Mouse (Mus musculus) CD4-positive naive resting alpha-beta T cell, adult 76 days (primary cell): ENCODE data around the gene Olfr160. TPM values are rescaled to one million over a fixed set of nuclear protein-coding genes. Genes with fewer than 3 reads are reported as not detected.

ENCODE experiments used
- total RNA-seq: library from RNA; stranded (reverse); gene quantifications from one replicate; pipeline ENCODE4 v1.2.4, GENCODE M21; 2023

Gene Olfr160
- total RNA-seq = not detected

DNA sequence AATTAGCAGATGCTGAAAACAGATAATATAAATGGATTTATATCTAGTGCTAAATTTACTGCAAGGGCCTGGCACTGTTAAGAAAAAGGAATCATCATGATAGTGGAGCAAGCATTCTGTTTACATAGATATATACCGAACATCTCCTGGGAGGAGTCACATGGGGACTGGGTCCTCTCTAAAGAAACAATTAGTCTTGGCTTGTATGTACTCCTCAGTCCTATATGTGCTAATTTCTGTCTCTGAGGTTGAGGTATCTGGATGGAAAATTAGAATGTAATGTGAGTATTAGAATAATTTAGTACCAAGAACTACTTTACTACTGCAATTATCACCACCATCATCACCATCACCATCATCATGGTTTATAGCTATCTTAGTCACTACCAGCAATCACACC lies at the start of gene Olfr160:
Gene Olfr160 (minus strand): TSS at position 101 of the 400 bp plus-strand sequence.

DNA sequence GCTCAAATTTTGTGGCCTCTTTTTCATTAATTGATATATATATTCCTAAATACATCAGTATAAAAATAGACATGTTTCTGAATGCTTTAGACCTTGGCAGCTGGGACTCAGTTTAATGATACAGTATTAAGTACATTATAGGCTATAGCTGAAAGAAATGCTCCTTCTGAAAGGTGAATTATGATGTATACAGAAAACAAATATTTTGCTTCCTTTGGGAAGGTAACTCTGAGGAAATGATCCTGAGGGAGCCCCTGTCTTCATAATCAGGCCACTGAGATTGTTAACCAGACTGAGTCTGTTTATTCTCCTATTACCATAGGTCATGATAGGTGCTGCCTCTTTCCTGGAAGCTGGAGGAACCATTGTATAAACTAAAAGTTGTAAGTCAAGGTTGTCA lies 28.8 kb upstream of the Olfr160 start, which contains the start of gene Olfr874:
Gene Olfr874 (plus strand): TSS at position 301 of the 400 bp plus-strand sequence.

DNA sequence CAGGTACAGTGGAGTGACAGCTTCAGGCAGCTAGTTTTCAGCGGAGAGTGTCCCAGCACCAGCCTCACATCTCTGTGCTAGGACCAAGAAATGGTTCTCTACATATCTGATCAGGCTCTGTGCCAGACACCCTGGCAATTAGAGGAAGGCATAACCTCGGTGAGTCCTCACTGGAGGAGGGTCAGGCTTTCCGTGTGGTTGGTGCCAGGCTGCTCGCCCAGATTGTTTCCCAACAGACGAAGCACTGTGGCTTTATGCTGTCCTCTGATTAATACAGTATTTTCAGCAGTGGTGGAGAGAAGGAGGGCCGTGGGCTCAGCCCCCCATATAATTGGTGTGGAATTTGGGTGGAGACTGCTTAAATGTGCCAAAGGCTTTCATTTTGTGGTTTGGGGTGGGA lies 46.9 kb downstream of the Olfr160 start, which contains the start of gene Panx3:
Gene Panx3 (minus strand): TSS at position 121 of the 400 bp plus-strand sequence.

Other genes starting within 250 kb of the Olfr160 start
- gene Msantd2, start 226.9 kb downstream of the Olfr160 start, total RNA-seq = 43.1 TPM
- gene Esam, start 188.2 kb downstream of the Olfr160 start, total RNA-seq = 0.70 TPM
- gene Vsig2, start 177.0 kb downstream of the Olfr160 start, total RNA-seq = not detected
- gene Nrgn, start 163.3 kb downstream of the Olfr160 start, total RNA-seq = 4.8 TPM
- gene Siae, start 160.6 kb downstream of the Olfr160 start, total RNA-seq = 6.8 TPM
- gene Spa17, start 102.5 kb downstream of the Olfr160 start, total RNA-seq = not detected
- 65.6 TPM for gene Tbrg1, start 58.9 kb downstream of the Olfr160 start, total RNA-seq
- not detected for gene Panx3, start 47.0 kb downstream of the Olfr160 start, total RNA-seq
- gene Olfr874, start 28.9 kb upstream of the Olfr160 start, total RNA-seq = not detected
- not detected for gene Olfr875, start 55.6 kb upstream of the Olfr160 start, total RNA-seq
- not detected for gene Olfr876, start 86.8 kb upstream of the Olfr160 start, total RNA-seq
- not detected for gene Olfr877, start 138.0 kb upstream of the Olfr160 start, total RNA-seq
- not detected for gene Olfr145, start 180.5 kb upstream of the Olfr160 start, total RNA-seq
- gene Olfr878, start 201.6 kb upstream of the Olfr160 start, total RNA-seq = not detected